Mouse (Mus musculus) spleen, adult 12 weeks (tissue): Measurements from ENCODE around the gene Fosb.
A peak's percentile ranks its signal among the peaks of the same experiment; 100 is the strongest.

Source experiments
- DNase-seq: peaks from one replicate; pipeline ENCODE4 v3.0.0; 2022; ENCODE audit warnings: low spot score

The Fosb gene

GRCm38 (mm10) chr7:19331910-19332309, 22.1 kb upstream of the Fosb start:
- no peak for DNase-seq

- DNase-seq: no peak
Observed at GRCm38 (mm10) chr7:19328425-19328824, 18.6 kb upstream of the Fosb start.

- DNase-seq: no peak
Observed at GRCm38 (mm10) chr7:19327782-19328181, 17.9 kb upstream of the Fosb start.

- DNase-seq: peak; percentile 56
Observed at GRCm38 (mm10) chr7:19327128-19327527, 17.3 kb upstream of the Fosb start.

- DNase-seq: peak; percentile 62
Observed at GRCm38 (mm10) chr7:19326359-19326758, 16.5 kb upstream of the Fosb start.

- no peak for DNase-seq
Observed at GRCm38 (mm10) chr7:19325262-19326199, 15.7 kb upstream of the Fosb start.

- DNase-seq: no peak
Observed at GRCm38 (mm10) chr7:19324221-19324620, 14.4 kb upstream of the Fosb start.

- no peak for DNase-seq
Observed at GRCm38 (mm10) chr7:19322489-19322888, 12.6 kb upstream of the Fosb start.

GRCm38 (mm10) chr7:19321464-19321863, 11.6 kb upstream of the Fosb start:
- DNase-seq: no peak

GRCm38 (mm10) chr7:19320637-19321036, 10.8 kb upstream of the Fosb start:
- DNase-seq: no peak

- peak; percentile 79 for DNase-seq
Observed at GRCm38 (mm10) chr7:19319906-19320305, 10.1 kb upstream of the Fosb start.

- DNase-seq: no peak
Observed at GRCm38 (mm10) chr7:19319458-19319857, 9.6 kb upstream of the Fosb start.

- no peak for DNase-seq
Observed at GRCm38 (mm10) chr7:19318676-19319075, 8.8 kb upstream of the Fosb start.

- DNase-seq: no peak
Observed at GRCm38 (mm10) chr7:19318201-19318600, 8.3 kb upstream of the Fosb start.

GRCm38 (mm10) chr7:19316451-19317161, 6.8 kb upstream of the Fosb start:
- no peak for DNase-seq

- DNase-seq: no peak
Observed at GRCm38 (mm10) chr7:19314033-19314432, 4.2 kb upstream of the Fosb start.

GRCm38 (mm10) chr7:19311991-19312390, 2.1 kb upstream of the Fosb start:
- DNase-seq: no peak

- DNase-seq: no peak
Observed at GRCm38 (mm10) chr7:19309278-19309883, 470 bp downstream of the Fosb start.

GRCm38 (mm10) chr7:19308454-19309277, 1.2 kb downstream of the Fosb start:
- peak; percentile 86 for DNase-seq

- DNase-seq: no peak
Observed at GRCm38 (mm10) chr7:19307739-19308453, 2.0 kb downstream of the Fosb start.
